Mouse (Mus musculus) layer of hippocampus, postnatal 25 days (tissue): Measurements from ENCODE around the gene Hmgb4. TPM values are rescaled to one million over a fixed set of nuclear protein-coding genes. Genes with fewer than 3 reads are reported as not detected.

Source experiments
- DNase-seq, 2 experiments: peaks; one replicate each; pipeline ENCODE4 v3.0.0; 2022; ENCODE audit warnings: mixed read lengths in 2 of 2, low spot score in 1 of 2; ENCODE audit errors: extremely low spot score in 1 of 2
- total RNA-seq, 2 experiments: library from RNA; stranded (reverse); gene quantifications; 2 replicates each; pipeline ENCODE4 v1.2.3; 2021

Gene Hmgb4
- total RNA-seq, result not detected

DNA sequence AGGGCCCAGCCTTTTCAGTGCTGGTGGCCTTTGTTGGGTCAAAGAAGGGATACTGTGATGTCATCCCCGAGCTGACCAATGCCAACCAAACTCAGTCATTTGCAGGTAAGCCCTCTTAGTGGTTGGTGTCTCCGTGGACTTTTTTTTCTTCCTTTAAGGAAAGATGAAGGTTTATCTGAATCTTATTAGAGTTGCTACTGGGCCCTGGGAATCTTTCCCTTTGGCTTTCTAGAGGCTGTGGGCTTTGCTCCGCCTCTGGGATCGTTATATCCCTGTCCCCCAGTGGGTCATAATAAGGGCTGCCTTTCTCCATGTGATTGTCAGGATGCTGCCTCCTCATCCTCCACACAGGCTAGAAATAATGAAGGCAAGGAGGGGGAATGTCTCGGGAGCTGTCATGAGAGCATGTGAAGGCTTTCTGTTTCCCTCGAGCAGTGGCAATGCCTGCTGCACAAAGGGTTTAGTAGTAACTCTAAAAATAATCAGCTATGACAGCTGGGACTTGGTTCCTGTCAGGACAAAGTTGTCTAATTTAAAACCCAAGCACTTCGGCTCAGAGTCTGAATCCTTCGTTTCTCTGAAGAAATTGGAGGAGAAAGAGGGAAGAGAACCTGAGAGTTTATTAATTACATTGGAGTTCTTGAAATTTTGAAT, at the start of gene Hmgb4:
Hmgb4 (minus strand) TSS at position 51 of the 654 bp plus-strand sequence.
- no peak for DNase-seq

DNA sequence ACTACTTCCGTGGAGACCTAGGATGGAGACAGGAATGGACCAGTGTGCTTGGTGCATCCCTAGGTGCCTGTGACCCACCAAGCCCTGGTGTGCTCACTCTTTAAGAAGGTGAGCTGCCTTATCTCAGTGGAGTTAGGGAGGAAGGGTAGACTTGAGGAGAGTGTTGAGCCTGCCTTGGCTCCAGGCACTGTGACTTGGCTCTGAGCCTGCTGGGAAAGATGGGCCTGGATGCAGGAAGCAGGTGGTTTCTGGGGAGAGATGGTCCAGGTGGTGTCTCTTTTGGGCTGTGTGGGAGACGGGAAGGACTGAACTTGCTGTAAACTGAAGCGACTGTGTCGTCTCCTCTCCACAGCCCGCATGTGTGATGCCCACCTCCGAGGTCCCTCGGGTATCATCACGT, 45.3 kb upstream of the Hmgb4 start:
- DNase-seq, result no peak

DNA sequence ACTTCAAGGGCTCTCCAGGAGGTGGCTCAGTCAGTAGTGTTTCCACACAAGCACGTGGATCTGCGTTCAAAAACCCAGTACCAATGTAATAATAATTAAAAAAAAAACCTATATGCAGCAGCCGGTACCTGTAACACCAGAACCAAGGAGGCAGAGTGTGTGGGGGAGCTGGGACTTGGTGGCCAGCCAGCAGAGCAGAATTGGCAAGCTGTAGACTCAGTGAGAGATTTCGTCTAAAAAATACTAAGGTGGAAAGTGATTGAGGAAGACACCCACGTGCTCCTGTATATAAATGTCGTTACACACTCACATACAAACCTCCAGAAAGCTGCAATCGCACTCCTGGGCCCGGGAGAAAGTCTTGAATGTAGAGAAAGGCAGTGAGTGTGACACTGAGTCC, 43.3 kb upstream of the Hmgb4 start:
- peak; percentile 22 to 33 for DNase-seq

DNA sequence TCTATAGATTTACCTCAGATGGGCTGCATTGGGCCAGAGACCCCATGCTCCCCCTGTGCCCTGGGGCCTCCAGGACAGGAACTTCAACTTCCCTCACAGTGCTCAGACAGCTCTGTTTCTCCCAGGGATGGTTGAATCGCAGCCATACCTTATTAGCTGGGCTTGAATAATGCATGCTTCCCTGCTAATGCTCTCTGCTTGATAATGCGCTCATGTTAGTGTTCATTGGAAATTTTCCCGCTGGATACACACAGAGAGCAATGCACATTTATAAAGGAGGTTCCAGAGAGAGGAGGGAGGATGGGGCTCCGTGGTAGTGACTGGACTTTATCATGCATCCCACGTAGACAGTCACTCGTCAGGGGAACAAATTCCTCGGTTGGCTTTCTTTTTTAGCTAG, 27.3 kb upstream of the Hmgb4 start:
- DNase-seq, result no peak

DNA sequence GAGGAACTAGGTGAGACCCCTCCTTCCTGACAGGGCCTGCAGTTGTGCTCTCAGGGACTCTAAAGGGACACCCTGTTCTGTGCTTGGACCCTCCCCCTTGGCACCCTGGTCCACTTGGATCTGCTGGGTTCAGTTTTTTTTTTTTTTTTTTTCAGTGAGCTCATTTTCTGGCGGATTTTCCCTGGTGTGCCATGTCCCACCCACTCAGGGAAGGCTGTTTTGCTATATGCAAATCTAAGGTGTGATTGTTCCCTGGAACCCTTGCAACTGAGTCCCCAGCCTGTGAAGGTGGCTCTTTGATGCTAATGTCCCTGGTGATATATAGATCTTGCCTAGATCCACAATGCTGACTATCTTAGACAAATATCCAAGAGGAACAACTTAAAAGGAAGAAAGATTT, 24.3 kb upstream of the Hmgb4 start:
- no peak for DNase-seq

DNA sequence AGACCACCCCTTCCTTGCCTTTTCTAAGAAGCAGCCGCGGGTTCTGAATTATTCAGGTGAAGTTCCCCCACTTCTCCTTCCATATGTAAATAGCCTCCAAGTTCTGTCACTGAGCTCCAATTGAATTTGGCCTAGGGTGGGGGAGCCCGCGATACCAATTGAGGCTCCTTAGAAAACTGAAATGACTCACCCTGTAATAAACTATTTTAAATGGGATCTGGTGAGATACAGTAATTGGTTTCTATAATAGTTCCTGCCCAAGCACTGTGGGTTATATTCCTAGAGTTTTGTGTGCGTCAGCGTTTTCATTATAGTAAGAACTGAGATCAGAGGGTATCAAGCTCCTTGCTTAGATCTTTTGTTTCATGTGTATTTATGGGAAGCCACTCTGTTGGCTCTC, 14.8 kb upstream of the Hmgb4 start:
- DNase-seq, result no peak

DNA sequence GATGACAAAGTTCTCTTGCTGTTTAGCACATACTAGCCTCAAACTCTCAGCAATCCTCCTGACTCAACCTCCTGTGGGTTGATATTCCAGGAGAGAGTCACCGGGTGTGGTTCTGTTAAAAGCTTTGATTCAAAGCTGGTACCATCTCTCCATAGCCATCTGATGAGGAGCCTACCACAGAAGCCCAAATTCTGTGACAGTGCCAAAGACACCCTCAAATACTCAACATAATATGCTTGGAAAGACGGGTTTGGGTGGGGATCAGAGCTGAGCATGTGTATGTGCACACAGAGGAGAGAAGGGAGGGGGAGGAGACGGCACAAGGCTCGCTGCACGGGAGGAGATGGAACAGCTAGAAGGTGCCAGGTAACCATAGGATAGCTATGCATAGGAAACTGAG, 14.4 kb upstream of the Hmgb4 start:
- DNase-seq, result no peak

DNA sequence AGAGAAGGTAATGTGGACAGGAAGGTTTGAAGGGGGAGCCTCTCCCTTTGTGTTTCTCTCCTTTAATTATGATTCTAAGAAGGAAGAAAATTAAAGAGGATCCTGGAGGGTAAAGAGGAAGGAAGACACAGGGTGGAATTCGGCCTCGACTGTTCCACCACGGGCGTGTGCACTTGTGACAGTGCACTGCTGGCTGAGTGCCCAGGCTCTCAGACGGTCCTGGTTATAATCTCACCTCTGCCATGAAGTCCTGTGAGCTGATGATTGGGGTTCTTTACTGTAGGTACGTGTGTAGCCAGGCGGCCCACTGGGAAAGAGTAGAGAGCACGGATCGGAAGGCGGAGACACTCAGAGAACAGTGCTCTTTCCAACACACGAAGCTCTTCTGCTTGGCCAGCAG, 12.4 kb upstream of the Hmgb4 start:
- no peak for DNase-seq

DNA sequence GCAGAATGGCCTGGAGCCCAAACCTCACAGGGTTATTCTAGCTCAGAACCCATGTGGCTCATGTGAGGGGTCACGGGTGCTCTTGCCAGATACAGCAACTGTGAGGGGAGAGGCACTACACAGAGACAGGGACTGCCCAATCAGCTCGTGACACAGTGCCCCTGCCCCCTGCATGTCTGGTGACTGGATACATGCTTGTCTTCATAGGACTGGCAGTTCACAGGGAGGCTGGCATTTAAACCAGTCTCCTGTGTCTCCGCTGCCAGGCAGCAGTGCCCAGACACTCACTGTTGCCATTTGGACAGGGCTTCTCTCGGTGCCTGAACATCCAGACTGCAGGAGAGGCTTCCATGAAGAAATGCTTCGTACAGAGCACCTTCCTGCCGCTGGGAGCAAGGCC, 11.7 kb upstream of the Hmgb4 start:
- no peak for DNase-seq

DNA sequence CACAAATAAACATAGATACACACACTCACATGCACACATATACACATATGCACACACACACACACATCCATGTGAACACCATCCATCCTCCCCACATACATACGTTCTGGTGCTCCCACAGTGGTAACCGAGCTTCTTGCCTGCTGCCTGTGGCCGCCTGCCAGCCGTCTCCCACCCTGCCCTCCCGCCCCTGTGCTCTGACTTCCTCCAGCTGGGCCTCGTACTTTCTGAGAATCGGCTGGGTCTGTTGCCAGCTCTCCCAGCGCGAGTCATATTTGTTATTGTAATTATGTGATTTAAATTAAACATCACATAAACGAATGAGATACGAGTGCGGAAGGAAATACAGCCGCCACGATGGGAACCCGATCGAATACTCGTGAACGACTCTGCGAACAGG, 10.2 kb upstream of the Hmgb4 start:
- DNase-seq, result no peak

DNA sequence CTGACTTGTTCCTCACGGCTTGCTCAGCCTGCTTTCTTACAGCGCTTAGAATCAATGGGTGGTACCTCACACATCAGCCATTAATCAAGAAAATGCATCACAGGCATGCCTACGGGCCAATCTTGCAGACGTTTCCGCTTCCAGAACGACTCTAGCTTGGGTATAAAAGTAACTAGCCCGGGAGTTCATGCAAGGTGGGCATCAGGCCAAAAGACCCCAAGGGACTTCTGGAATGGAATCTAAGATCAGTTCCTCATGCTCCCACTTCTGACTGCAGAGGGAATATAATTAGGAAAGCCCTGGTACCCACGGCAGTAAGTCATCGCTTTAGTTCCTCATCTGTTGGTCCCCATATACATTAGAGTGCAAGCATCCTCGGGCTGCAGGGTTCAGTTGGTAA, 9.4 kb upstream of the Hmgb4 start:
- DNase-seq, result no peak

DNA sequence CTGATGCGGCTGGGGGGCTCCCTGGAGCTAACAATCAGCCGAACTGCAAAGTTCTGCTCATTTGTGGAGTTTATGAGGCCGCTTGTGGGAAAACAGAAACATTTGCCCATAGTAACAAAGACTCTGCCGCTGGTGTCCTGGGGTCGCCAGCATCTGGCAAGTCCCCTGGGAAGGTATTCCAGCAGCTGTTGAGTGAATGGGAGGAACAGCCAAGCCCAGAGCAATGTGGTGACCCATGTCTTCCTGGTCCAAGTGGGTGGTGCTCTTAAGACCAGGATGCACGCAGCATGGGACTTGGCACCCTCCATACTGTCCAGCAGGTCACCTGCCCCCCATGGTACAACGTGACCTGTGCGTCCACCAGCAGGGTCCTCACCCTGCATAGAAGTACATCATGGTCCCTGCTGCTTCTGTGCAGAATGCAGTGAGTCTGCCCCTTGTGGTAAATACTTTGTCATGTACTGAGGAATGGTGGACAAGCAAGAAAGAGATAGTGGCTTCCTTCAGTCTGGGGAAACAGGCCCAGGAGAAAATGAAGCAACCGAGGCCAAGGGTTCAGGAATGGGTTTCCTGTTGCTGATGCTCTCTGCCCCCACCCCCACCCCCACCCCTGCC, 8.6 kb upstream of the Hmgb4 start:
- no peak for DNase-seq

DNA sequence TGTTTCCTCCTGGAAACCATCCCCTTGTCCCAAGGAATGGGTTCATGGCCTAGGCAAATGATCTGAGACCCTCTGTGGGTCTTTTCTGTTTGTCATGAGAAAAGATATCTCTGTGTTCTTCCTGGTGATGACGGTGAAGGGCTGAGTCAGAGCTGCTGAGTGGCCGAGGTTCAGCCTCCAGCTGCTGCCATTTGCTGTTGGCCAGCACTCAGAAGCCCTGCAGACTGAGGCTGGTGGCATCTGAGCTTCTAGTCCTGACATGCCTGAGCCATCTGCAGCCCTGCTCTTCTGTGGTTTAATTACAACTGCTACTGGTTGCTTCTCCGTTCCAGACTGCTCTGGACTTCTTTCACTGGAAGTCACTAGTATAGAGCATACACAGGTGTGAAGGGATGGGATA, 4.6 kb upstream of the Hmgb4 start:
- DNase-seq, result no peak

DNA sequence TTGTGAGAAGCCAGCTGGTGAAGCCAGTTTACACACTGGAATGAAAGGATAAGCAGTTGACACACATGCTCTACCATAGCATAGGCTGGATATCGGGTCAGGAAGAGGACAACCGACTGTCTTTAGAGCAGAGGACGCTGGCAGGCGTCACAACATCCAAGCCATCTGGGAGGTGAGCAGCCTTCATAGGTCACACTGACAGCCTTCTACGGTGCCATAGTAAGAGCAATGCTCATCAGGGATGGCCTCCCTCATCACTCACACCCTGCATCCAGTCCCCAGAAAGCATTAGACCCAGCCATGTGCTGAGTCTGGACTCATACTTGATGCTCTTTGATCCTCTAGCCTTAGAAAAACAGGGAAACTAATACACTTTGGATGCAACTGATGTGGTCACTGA, 3.7 kb upstream of the Hmgb4 start:
- no peak for DNase-seq

DNA sequence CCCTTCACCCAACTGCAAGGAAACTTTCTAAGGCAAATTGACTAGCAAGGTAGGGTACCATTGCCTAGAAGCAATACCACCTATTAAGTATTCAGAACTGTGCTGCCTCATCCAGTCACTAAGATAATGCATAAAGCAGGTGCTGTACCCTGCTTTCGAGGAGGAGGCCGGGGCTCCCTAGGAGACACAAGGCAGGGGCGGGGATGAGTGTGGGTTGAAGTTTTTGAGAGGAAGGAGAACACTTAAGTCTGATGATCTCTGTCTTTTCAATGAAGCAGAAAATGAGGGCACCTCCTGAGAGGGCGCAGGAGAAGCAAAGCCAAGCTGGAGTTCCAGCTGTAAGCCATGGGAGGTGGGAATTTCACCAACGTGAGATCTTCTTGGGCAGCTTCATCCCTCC, 1.5 kb downstream of the Hmgb4 start:
- DNase-seq, result no peak

DNA sequence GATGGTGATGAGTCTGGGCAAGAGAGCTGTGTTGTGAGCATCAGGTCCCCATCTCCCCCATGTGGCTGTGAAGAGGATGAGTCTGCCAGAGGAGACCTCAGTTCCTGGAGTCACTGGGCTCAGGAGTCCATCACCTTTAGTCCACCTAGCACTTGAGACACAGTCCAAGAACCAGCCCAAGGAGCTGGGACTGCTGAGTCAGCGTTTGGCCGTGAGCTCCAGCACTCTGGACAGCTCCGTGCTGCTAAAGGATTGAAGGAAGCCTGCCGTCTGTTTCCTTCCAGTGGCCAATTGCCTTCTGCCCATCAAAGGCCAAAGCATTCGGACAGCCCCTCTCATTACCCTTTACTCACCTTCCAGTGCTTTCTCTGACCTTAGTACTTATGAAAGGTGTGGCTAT, 12.1 kb downstream of the Hmgb4 start:
- peak in 1 of 2 experiments; percentile 25 for DNase-seq

DNA sequence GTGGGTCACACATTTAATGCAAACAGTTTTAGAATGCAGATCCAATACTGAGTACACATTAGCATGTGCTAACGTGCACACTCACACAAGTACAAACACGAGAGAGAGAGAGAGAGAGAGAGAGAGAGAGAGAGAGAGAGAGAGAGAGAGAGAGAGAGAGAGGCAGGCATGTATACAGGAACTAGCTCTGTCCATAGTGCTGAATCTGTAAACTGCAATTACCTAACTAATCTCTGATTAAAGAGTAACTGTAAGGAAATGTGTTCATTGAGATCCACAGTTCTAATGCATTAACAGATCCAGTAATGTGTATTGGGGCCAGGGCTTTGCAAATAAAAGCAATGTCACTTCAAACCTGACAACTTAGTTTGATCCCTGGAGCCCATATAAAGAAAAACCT, 15.6 kb downstream of the Hmgb4 start:
- DNase-seq, result no peak

DNA sequence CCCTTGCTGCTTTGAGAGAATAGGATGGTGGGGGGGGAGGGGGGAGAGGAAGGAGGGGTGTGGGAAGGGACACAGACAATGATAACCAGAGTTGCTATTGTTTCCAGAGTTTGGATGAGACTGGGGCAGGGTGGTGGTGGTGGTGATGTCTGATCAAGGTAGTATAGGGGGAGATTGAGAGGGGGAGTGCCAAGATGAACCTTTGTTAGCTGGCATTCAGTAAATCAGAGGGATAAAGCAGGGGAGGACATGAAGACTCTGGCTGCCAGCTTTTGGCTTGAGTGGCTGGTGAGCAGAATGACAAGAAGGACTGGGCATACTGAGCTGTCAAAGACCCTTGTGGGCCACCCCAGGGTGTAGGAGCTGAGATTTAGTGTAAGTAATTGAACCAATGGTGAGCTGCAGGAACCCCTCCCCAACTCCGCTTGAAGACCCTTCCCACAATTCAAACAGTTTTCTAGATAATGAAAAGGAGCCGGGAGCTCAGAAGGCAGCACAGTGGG, 18.9 kb downstream of the Hmgb4 start:
- no peak for DNase-seq

DNA sequence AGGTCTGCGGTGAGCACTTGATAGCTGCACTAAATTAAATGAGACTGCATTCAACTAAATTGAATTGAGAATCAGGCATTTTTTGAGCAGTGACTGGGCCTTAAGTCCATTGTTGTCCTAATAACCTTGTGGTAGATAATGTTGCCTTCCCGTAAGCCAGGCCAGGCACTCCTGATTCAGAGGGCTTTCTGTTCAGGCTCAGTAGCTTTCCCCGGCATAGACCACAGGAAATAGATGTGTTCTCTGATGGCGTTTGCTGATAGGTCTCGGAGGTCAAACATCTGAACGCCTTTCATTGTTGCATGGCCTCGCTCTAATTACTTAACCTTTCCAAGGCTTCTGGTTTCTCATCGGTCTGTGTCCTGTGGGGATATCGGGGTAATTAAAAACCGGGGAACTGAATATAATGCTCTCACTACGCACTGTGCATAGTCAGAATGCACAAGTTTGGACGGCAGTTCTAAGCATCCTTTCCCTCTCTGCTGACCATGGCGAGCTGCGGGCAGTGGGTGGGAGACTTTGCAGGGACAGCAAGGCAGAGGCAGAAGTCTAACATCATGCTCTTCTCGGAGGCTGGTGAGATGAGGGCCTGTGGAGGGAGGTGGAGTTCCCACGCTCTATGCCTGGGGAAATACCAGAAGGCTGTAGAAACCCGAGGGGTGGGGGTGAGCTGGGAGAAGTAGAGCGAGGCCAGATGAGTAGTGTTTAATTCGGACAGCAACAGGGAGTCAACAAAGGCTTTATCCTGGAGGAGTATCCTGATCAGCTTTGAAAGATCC, 19.5 kb downstream of the Hmgb4 start:
- no peak for DNase-seq

DNA sequence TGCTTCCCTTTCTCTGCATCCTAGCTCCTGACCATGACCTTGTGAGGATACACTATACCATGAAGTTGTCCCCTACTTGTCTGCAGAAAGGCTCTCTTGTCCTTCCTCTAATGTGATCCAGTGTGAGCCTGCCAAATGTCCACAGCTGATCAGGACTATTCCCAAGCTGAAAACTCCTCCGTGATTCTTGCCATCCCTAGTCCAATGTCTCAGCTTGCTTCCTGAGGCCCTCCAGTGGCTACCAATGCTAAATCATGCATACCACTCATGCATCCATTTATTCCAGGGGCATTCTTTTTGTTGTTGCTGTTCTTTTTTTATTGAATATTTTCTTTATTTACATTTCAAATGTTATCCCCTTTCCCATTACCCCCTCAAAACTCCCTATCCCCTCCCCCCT, 21.6 kb downstream of the Hmgb4 start:
- DNase-seq, result no peak

DNA sequence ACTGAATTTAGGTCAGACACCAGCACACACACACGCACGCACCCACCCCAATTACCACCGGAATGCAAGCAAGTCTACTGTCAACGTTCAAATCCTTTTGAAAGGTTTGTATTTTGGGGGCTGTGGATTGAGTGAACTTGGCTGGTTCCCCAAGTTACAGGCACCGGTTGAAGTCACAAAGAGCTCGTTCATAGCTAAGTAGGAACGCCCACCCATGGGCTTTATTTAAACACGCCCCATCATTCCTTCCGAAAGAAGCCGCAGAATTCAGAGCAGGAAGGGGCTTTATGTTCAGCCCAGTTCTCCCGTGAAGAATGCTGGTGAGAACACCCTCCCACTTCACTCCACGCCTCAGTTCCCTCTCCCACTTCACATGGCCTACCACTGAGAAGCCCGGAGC, 27.3 kb downstream of the Hmgb4 start:
- no peak for DNase-seq
